Mouse (Mus musculus) T-helper 2 cell (primary cell): ENCODE data around the gene Pacsin1.

ENCODE experiments used
- in situ Hi-C: fragments of 300-600 bp; cut with MboI, MseI; formaldehyde crosslinking; loops from one replicate; pipeline ENCODE4 v1.15.1; 2025; ENCODE audit warnings: high pct_unique_total_duplicates

The Pacsin1 gene

GRCm38 (mm10) chr17:27676270-27676669 is 21.0 kb downstream of the Pacsin1 start:
- in situ Hi-C loops, result no loop called here

DNA sequence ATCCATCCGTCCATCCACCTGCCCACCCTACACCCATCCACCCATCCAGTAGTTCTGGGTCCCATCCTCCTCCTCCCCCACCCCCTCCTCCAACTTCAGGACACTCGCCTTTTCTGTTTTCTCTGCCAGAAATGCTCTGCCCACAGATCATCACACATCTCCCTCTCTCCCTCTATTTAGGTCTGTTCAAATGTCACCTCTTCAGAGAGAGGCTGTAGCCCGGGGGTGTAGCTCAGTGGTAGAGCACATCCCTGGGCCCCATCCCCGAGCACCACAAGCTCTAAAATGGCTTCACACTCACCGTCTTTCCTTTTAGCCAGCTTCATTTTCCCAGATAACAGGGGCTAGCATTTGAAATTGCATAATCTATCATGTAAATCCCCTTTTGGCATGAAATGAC is 22.4 kb downstream of the Pacsin1 start:
- in situ Hi-C loops, result no loop called here

DNA sequence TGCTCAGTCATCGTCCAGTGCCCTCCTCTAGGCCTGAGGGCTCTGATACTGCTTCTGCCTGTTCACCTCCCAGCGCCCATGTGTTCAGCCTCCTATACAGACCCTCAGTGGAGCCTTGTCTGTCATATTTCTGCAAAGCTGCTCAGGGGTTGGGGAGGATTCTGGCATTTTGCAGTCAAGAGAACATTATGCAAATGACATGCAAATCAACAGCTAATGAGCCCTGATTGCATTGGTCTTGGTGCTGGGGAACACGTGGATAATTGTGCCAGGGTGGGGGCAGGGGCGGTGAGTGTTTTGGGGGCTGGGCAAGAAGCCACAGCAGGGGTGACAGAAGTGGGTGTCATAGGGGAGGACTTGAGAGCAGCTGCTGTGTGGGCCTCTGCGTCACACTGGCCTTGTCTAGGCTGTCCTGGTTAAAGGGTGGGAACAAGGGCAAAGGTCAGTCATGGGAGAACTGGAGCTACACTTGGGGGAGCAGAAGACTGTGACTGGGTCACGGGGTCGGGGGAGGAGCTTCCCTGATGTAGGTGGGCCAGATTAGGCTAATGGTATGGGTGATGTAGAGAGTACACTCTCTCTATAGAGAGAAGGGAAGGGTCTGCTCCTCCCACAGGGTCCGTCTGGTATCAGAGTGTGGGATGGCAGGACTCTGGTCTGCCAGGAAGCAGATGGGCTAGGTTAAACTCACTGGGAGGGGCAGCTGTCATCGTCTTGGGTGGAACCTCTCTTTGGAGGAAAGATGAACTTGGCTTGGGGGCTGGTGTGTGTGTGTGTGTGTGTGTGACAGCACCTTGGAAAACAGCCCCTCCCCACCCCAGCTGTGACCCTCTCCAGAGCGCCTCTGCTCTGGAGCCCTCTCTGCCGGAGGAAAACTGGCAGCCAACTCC is 23.9 kb downstream of the Pacsin1 start:
- in situ Hi-C loops, result no loop called here

DNA sequence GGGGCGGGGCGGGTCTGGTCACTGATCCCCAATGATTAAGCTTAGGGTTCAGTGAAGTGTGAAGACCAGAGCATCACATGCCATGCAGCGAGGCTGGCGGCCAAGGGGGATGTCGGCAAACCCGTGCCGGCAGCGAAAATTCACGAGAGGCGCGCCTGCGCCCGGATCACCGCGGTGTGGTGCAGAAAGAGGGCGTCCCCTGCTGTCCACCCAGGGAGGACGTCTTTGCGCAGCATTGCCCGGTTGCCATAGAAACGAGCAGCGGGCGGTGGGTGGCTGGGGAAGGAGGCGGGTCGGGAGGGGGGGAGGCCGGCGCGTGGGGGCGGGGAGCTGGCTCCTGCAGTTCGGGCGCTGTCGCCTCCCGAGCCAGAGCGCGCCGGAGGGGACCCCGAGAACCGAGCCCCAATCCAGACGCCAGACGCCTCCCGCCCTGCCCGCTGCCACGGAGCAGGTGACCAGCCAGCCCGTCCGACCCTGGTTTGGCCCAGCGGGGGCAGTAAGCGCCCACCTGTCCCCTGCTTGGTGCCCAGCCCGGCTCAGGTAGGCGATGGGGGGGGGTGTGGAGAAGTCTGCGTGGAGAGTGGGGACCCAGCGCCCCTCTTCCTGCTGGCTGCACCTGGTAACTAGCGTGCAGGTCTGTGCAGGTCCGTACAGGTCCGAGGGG is 29.7 kb downstream of the Pacsin1 start:
- in situ Hi-C loops, result no loop called here

- in situ Hi-C loops, result no loop called here
Observed at GRCm38 (mm10) chr17:27685550-27685913, 30.2 kb downstream of the Pacsin1 start.

- in situ Hi-C loops, result no loop called here
Observed at GRCm38 (mm10) chr17:27686395-27686794, 31.1 kb downstream of the Pacsin1 start.

- in situ Hi-C loops, result no loop called here
Observed at GRCm38 (mm10) chr17:27690993-27691693, 35.8 kb downstream of the Pacsin1 start.

GRCm38 (mm10) chr17:27699641-27700244 is 44.4 kb downstream of the Pacsin1 start:
- in situ Hi-C loops, result loop anchor here (5.0 kb wide), 1 partner anchor 42 kb away; the partner anchor contains the start of gene Pacsin1

DNA sequence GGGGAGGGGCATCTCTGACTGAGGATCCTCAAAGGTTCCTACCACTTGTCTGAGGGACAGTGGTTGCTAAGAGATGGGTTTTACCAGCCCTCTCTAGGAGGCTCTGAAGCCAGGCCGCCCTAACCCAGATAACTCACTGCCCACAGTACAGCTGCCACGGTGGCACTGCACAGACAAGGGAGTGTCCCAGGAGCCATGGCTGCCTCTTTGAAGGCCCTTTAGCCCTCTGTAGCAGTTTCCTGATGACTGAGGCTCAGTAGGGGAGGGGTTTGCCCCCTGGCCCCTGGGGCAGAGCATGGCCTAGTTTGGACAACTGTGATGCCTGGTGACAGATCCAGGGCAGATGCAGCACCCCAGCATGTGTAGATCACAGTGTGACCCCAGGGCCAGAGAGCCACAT is 45.5 kb downstream of the Pacsin1 start:
- in situ Hi-C loops, result loop anchor here (5.0 kb wide), 1 partner anchor 44 kb away; the partner anchor contains the start of gene Pacsin1

GRCm38 (mm10) chr17:27701856-27702255 is 46.5 kb downstream of the Pacsin1 start:
- in situ Hi-C loops, result loop anchor here (5.0 kb wide), 1 partner anchor 45 kb away; the partner anchor contains the start of gene Pacsin1

DNA sequence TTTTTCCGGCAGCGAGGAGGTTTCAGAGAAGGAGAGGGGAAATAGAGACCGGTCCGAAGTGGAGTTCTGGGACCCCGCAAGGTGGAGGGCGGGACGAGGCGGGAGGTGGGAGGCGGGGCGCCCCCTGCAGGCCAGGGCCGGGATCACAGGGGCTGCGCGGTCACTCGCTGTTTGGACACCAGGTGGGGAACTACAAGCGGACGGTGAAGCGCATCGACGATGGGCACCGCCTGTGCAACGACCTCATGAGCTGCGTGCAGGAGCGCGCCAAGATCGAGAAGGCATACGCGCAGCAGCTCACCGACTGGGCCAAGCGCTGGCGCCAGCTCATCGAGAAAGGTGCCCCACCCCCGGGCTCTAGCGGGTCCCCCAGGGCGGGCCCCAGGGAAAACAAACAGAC is 47.2 kb downstream of the Pacsin1 start:
- in situ Hi-C loops, result loop anchor here (5.0 kb wide), 1 partner anchor 45 kb away; the partner anchor contains the start of gene Pacsin1

DNA sequence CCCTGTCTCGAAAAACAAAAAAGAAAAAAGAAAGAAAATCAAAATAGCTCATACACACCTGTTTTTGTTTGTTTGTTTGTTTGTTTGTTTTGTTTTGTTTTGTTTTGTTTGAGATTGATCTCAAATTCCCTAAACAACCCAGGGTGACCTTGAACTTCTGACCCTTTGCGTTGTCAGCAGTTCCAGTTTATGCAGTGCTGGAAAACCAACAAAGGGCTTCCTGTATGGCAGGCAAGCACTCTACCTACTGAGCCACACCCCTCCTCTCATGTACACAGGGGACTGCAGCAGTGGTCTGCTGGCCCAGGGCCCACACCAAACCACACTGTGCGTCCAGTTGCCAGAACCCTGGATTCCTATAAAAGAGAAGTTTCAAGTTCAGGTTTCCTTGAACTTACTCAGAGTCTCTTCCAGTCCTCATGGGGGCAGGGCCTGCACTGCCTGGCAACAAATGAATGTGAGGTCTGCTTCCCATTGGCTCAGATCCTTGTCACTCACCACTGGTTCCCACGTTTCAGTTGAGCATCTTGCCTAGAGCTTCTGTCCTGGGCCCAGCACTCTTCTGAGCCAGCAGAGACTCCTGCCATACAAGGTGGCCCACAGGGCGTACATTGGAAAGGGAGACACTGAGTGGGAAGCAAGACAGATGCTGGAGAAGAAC is 48.8 kb downstream of the Pacsin1 start:
- in situ Hi-C loops, result loop anchor here (5.0 kb wide), 1 partner anchor 47 kb away; the partner anchor contains the start of gene Pacsin1

DNA sequence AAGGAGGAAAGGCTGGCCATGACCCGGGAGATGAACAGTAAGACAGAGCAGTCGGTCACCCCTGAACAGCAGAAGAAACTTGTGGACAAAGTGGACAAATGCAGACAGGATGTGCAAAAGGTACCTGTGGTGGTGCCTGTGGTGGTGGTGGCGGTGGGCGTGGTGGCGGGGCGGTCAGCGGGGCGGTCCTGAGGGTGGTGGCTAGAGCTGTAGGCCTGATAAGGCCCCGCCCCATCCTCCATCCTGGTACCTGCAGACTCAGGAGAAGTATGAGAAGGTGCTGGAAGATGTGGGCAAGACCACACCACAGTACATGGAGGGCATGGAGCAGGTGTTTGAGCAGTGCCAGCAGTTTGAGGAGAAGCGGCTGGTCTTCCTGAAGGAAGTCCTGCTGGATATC is 50.4 kb downstream of the Pacsin1 start:
- in situ Hi-C loops, result no loop called here

DNA sequence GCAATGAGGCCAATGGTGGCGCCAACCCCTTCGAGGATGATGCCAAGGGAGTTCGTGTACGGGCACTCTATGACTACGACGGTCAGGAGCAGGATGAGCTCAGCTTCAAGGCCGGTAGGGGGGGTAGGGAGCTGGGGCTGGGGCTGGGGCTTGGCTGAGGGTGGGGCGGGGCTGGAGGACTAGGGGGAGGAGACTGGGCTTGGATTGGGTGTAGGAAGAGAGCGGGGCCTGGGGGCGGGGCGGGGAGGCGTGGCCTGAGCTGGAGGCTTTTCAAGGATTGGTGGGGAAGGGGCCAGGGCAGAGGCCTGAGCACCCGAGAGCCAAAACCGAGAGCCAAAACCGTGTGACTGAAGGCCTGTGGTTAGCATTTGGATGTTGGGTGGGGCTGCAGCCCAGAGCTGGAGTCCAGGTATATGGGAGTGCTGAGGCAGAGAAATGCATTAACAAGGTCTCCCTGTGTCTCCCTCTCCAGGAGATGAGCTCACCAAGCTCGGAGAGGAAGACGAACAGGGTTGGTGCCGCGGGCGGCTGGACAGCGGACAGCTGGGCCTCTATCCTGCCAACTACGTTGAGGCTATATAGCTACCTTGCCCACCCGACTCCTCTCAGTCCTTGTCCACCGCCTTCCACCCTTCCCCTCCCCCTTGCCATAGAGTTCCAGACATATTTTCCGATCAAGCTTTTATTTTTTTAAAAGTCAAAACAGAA is 52.8 kb downstream of the Pacsin1 start:
- in situ Hi-C loops, result no loop called here

GRCm38 (mm10) chr17:27709650-27710049 is 54.3 kb downstream of the Pacsin1 start:
- in situ Hi-C loops, result no loop called here

GRCm38 (mm10) chr17:27712832-27713231 is 57.5 kb downstream of the Pacsin1 start:
- in situ Hi-C loops, result no loop called here

DNA sequence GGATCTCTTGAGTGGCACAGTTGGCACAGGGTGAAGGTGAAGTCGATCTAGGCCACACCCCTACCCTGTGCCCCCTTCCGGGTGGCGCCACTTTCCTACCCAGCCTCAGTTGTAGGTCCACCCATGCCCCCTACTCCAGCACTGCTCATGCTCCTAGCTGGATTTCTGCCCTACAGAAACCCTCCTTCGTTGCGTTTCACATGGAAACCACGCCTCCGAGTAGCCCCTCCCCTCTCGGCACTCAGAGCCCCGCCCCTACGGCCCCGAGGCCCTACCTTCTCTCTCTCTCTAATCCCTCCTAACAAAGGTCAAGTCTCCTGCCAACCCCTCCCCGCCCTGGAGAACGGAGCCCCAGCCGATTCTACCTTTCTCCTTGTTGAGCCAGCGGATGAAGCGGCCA is 61.5 kb downstream of the Pacsin1 start:
- in situ Hi-C loops, result no loop called here

DNA sequence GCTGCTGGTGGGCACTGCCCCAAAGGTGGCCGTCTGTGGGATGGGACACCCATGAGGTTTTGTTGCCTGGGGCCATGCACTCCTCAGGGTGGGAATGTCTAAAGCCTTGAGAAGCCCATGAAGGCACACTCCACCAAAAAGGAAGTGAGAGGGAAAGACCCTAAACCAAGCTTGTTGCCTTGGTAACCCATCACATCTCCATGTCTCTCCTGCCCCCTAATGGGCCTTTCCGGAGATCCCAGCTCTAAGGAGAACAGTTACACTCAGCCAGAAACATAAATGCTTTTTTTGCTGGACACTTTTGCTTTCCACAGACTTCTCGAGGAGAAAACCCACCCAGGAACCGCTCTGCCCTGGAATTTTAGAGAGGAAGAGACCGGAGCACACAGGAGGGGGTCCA is 62.9 kb downstream of the Pacsin1 start:
- in situ Hi-C loops, result no loop called here

- in situ Hi-C loops, result no loop called here
Observed at GRCm38 (mm10) chr17:27719663-27720062, 64.4 kb downstream of the Pacsin1 start.

GRCm38 (mm10) chr17:27720326-27720725 is 65.0 kb downstream of the Pacsin1 start:
- in situ Hi-C loops, result no loop called here
